Mouse (Mus musculus) intestine, postnatal 0 days (tissue): ENCODE measurements around the gene Iqce. TPM values are rescaled to one million over a fixed set of nuclear protein-coding genes. Genes with fewer than 3 reads are reported as not detected.

Experiments
- ATAC-seq: fragments of 200-750 bp; cut with Nextera tagmentation; 2 replicates; pipeline ENCODE4 v1.8.0; 2017; ENCODE audit warnings: mild to moderate bottlenecking, moderate TSS enrichment, moderate library complexity
- H3K27ac ChIP-seq: fragments of 300-500 bp; sonication (generic); 2 replicates; pipeline ENCODE4 v1.5.1; 2014; ENCODE audit warnings: mild to moderate bottlenecking, low read depth, low read length, moderate library complexity
- H3K27me3 ChIP-seq: fragments of 300-500 bp; sonication (generic); replicated peaks from 2 replicates; pipeline ENCODE4 v1.6.1; 2014; ENCODE audit warnings: low read length, mixed read lengths; ENCODE audit not compliant: control insufficient read depth, insufficient read depth
- H3K36me3 ChIP-seq: fragments of 300-500 bp; sonication (generic); 2 replicates; pipeline ENCODE4 v1.6.1; 2014; ENCODE audit warnings: mild to moderate bottlenecking, moderate library complexity; ENCODE audit not compliant: control insufficient read depth, insufficient read depth
- H3K4me1 ChIP-seq: fragments of 300-500 bp; sonication (generic); replicated peaks from 2 replicates; pipeline ENCODE4 v1.6.1; 2014; ENCODE audit warnings: antibody characterized with exemption, low read length, mixed read lengths; ENCODE audit not compliant: control insufficient read depth, insufficient read depth
- H3K4me2 ChIP-seq: fragments of 300-500 bp; sonication (generic); replicated peaks from 2 replicates; pipeline ENCODE4 v1.6.1; 2014; ENCODE audit warnings: low read depth, mild to moderate bottlenecking, moderate library complexity
- H3K4me3 ChIP-seq: fragments of 300-500 bp; sonication (generic); 2 replicates; pipeline ENCODE4 v1.5.1; 2014; ENCODE audit warnings: low read depth, low read length
- H3K9ac ChIP-seq: fragments of 300-500 bp; sonication (generic); 2 replicates; pipeline ENCODE4 v1.6.1; 2014; ENCODE audit warnings: mild to moderate bottlenecking, low read depth, low read length
- H3K9me3 ChIP-seq: fragments of 300-500 bp; sonication (generic); 2 replicates; pipeline ENCODE4 v1.6.1; 2016; ENCODE audit warnings: mixed run types; ENCODE audit not compliant: control insufficient read depth
- CTCF ChIP-seq: sonication (generic); IDR thresholded peaks from 2 replicates; pipeline ENCODE4 v1.5.1; 2016; ENCODE audit warnings: low read depth, mild to moderate bottlenecking, control low read depth, antibody characterized with exemption, moderate library complexity
- WGBS: fragments of 180-500 bp; shearing (Covaris S2); extraction: QIAGEN DNeasy Blood & Tissue Kit; methylation state at CpG from one replicate; pipeline ENCODE4 v1.1.7; 2014; 5-methylcytosine and 5-hydroxymethylcytosine counted together
- polyA plus RNA-seq: library from polyadenylated mRNA; unstranded; fragments of >200 nt; fragmentation: Nextera tagmentation; extraction: Ambion mirVana; gene quantifications from 2 replicates; pipeline ENCODE4 v1.2.1, GENCODE M21; 2015

Gene Iqce
- polyA plus RNA-seq, 1 experiment from 2014 or later = 5.7 TPM

DNA sequence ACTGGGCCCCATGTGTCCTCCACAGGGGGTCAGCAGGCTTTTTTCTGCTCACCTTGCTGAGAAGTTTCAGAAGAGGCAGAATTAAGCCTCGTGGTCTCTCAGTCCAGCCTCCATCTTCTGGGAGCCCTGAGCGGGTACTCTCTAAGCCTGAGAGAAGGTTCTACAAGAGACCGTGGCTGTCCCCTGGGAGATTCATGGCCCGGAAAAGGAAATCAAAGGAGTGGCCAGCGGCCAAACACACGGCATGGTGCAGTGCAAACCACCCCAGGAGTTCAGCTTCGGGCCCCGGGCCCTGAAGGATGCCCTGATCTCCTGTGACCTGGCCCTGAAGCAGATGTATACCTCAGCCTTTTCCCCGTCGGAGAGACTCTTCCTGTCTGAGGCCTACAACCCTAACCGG is 38.9 kb upstream of the Iqce start:
- no peak for ATAC-seq
- Histone ChIP-seq H3K4me3 (no peak overlapping the region), H3K27me3 (peaks cover 5% of the 10 kb centered on the region), H3K4me2 (no peak overlapping the region), H3K36me3 (no peaks in the 10 kb centered on the region), H3K4me1 (no peaks in the 10 kb centered on the region), H3K27ac (no peak overlapping the region), H3K9ac (no peak overlapping the region), H3K9me3 (no peaks in the 10 kb centered on the region)
- no peak for TF ChIP-seq CTCF
- WGBS = 75% methylated on average over 11 of the region's 11 CpGs

- Histone ChIP-seq H3K9me3 (no peaks in the 10 kb centered on the region), H3K4me3 (no peak overlapping the region), H3K9ac (no peak overlapping the region), H3K27me3 (peaks cover 13% of the 10 kb centered on the region), H3K27ac (no peak overlapping the region), H3K4me1 (no peaks in the 10 kb centered on the region), H3K4me2 (no peak overlapping the region), H3K36me3 (no peaks in the 10 kb centered on the region)
- 74% methylated on average over 12 of the region's 12 CpGs for WGBS
- no peak for ATAC-seq
- no peak for TF ChIP-seq CTCF
Measured at GRCm38 (mm10) chr5:140739813-140740212, 37.6 kb upstream of the Iqce start.

DNA sequence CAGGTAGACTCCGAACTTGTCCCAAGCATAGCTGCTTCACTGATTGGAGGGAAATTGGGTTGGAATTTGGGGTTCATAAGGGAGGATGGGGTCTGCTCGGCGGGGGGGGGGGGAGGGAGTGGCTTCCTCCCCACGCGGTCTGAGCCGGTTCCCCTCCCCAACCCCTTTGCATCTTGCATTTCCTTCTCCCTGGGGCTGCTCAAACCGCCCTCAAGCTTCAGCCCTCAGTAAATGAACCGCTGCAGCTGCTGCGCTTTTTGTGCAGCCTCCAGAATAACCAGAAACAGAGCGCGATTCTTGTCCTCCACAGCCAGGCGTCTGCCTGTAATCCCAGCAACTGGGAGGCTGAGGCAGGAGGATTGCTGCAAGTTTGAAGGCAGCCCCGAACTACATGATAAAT is 34.0 kb upstream of the Iqce start:
- 0 out of 2 replicates have a peak, but pooled peaks have one; percentile 5 for TF ChIP-seq CTCF
- WGBS = 16% methylated on average over 10 of the region's 13 CpGs
- Histone ChIP-seq H3K9ac (no peak overlapping the region), H3K4me3 (peak overlapping the region; percentile 26), H3K4me2 (peak overlapping the region; percentile 62), H3K9me3 (no peaks in the 10 kb centered on the region), H3K4me1 (no peaks in the 10 kb centered on the region), H3K27ac (no peak overlapping the region), H3K36me3 (no peaks in the 10 kb centered on the region), H3K27me3 (peaks cover 13% of the 10 kb centered on the region)
- ATAC-seq = no peak

GRCm38 (mm10) chr5:140735297-140735696 is 33.1 kb upstream of the Iqce start:
- 0% methylated on average over 22 of the region's 22 CpGs for WGBS
- Histone ChIP-seq H3K27ac (no peak overlapping the region), H3K4me3 (peak overlapping the region; percentile 26), H3K9me3 (no peaks in the 10 kb centered on the region), H3K4me2 (peak overlapping the region; percentile 62), H3K27me3 (peaks cover 13% of the 10 kb centered on the region), H3K9ac (no peak overlapping the region), H3K36me3 (no peaks in the 10 kb centered on the region), H3K4me1 (no peaks in the 10 kb centered on the region)
- ATAC-seq = peak; percentile 48; the same call in 1 of the 2 replicates
- TF ChIP-seq CTCF = no peak

GRCm38 (mm10) chr5:140733336-140733735 is 31.2 kb upstream of the Iqce start:
- no peak for TF ChIP-seq CTCF
- Histone ChIP-seq H3K27me3 (peaks cover 13% of the 10 kb centered on the region), H3K9me3 (no peaks in the 10 kb centered on the region), H3K9ac (no peak overlapping the region), H3K4me3 (no peak overlapping the region), H3K4me1 (no peaks in the 10 kb centered on the region), H3K27ac (no peak overlapping the region), H3K4me2 (no peak overlapping the region), H3K36me3 (no peaks in the 10 kb centered on the region)
- no peak for ATAC-seq
- 71% methylated on average over 3 of the region's 3 CpGs for WGBS

- H3K4me2 ChIP-seq = no peak overlapping the region
- no peaks in the 10 kb centered on the region for H3K9me3 ChIP-seq
- no peak for ATAC-seq
- peaks cover 12% of the 10 kb centered on the region for H3K27me3 ChIP-seq
- no peak overlapping the region for H3K4me3 ChIP-seq
- H3K9ac ChIP-seq = no peak overlapping the region
- peak; percentile 61 for TF ChIP-seq CTCF
- 70% methylated on average over 4 of the region's 4 CpGs for WGBS
- H3K36me3 ChIP-seq = no peaks in the 10 kb centered on the region
- H3K27ac ChIP-seq = no peak overlapping the region
- H3K4me1 ChIP-seq = no peaks in the 10 kb centered on the region
Measured at GRCm38 (mm10) chr5:140732195-140732594, 30.0 kb upstream of the Iqce start.
